Mouse (Mus musculus) ES-E14 (cell line): ENCODE measurements around the gene Stx11. TPM values are rescaled to one million over a fixed set of nuclear protein-coding genes. Genes with fewer than 3 reads are reported as not detected.

Experiments
- DNase-seq: peaks from one replicate; pipeline ENCODE4 v3.0.0-alpha.2; 2013; ENCODE audit warnings: low read depth, low spot score
- H3K27ac ChIP-seq: 2 replicates; pipeline ENCODE4 v1.5.1; 2012; ENCODE audit warnings: low read depth, mild to moderate bottlenecking, low read length, moderate library complexity, mixed read lengths; ENCODE audit not compliant: poor library complexity, insufficient read depth, severe bottlenecking
- H3K36me3 ChIP-seq: 2 replicates; pipeline ENCODE4 v1.6.1; 2012; ENCODE audit warnings: mild to moderate bottlenecking, low read length, moderate library complexity, mixed read lengths; ENCODE audit not compliant: control insufficient read depth, poor library complexity, insufficient read depth, severe bottlenecking
- H3K4me1 ChIP-seq, 2 experiments: fragments of 150-350 bp in 1 of 2; sonication (generic) in 1 of 2; 2 replicates each; pipeline ENCODE4 v1.6.1; 2012; ENCODE audit warnings: low read length in 2 of 2, mild to moderate bottlenecking in 1 of 2, mixed read lengths in 1 of 2; ENCODE audit not compliant: control insufficient read depth in 2 of 2, insufficient read depth in 2 of 2, poor library complexity in 1 of 2
- H3K4me3 ChIP-seq, 2 experiments: fragments of 150-350 bp in 1 of 2; sonication (generic) in 1 of 2; 2 replicates each; pipeline ENCODE4 v1.5.1; 2012; ENCODE audit warnings: low read length in 2 of 2, low read depth in 1 of 2, mild to moderate bottlenecking in 1 of 2, mixed read lengths in 1 of 2; ENCODE audit not compliant: insufficient read depth in 1 of 2, poor library complexity in 1 of 2, severe bottlenecking in 1 of 2
- H3K9ac ChIP-seq: 2 replicates; pipeline ENCODE4 v1.6.1; 2012; ENCODE audit warnings: low read depth, mild to moderate bottlenecking, low read length, mixed read lengths; ENCODE audit not compliant: poor library complexity, insufficient read depth, severe bottlenecking
- H3K9me3 ChIP-seq: fragments of 150-350 bp; sonication (generic); 2 replicates; pipeline ENCODE4 v1.6.1; 2012; ENCODE audit warnings: low read depth, mild to moderate bottlenecking, low read length; ENCODE audit not compliant: control insufficient read depth, insufficient read depth
- CHD2 ChIP-seq: IDR thresholded peaks from 2 replicates; pipeline ENCODE4 v1.6.1; 2014; ENCODE audit warnings: mild to moderate bottlenecking, low read depth, low read length, inconsistent platforms
- HCFC1 ChIP-seq: IDR thresholded peaks from 2 replicates; pipeline ENCODE4 v1.6.1; 2012; ENCODE audit warnings: low read length, inconsistent platforms, borderline replicate concordance; ENCODE audit not compliant: insufficient read depth
- MAFK ChIP-seq: IDR thresholded peaks from 2 replicates; pipeline ENCODE4 v1.6.1; 2014; ENCODE audit warnings: mild to moderate bottlenecking, low read depth, low read length, inconsistent platforms; ENCODE audit not compliant: insufficient read depth
- ZC3H11A ChIP-seq: IDR thresholded peaks from 2 replicates; pipeline ENCODE4 v1.6.1; 2012; ENCODE audit warnings: low read depth, mild to moderate bottlenecking, inconsistent platforms, low read length, borderline replicate concordance
- ZNF384 ChIP-seq: IDR thresholded peaks from 2 replicates; pipeline ENCODE4 v1.6.1; 2012; ENCODE audit warnings: low read depth, low read length, inconsistent platforms
- in situ Hi-C, 2 experiments: fragments of 600-800 bp; cut with MboI; formaldehyde crosslinking; loops; one replicate each; pipeline ENCODE4 v1.15.1; 2025; ENCODE audit warnings: low sequenced_read_pairs in 2 of 2, inconsistent platforms in 1 of 2; ENCODE audit not compliant: unreplicated experiment in 2 of 2
- total RNA-seq: library from RNA; depleted of rRNA; stranded (reverse); fragments of 300-350 nt; gene quantifications from 2 replicates; pipeline ENCODE4 v1.2.3, GENCODE M21; 2012

Gene Stx11
- total RNA-seq, 1 experiment = 2.5 TPM

GRCm38 (mm10) chr10:12914203-12914602 is 49.9 kb downstream of the Stx11 start:
- DNase-seq = no peak
- Histone ChIP-seq H3K27ac (peak overlapping the region; percentile 1; the same call in 1 of the 2 replicates), H3K9me3 (no peaks in the 10 kb centered on the region), H3K4me1 (peaks cover 14 to 23% of the 10 kb centered on the region in 2 experiments), H3K9ac (no peak overlapping the region), H3K4me3 (no peak overlapping the region), H3K36me3 (no peaks in the 10 kb centered on the region)
- in situ Hi-C loops = no loop called here
- TF ChIP-seq HCFC1 (no peak), ZNF384 (no peak), MAFK (no peak)

- H3K9ac ChIP-seq = peak overlapping the region; percentile 8; the same call in 1 of the 2 replicates
- no peak for DNase-seq
- H3K4me3 ChIP-seq = 0 out of 4 replicates have a peak overlapping the region, but pooled peaks of 1 of the 2 experiments have one; percentile 6
- no peaks in the 10 kb centered on the region for H3K36me3 ChIP-seq
- no peak overlapping the region; the same call in 1 of the 2 replicates for H3K27ac ChIP-seq
- H3K9me3 ChIP-seq = no peaks in the 10 kb centered on the region
- peaks cover 14 to 20% of the 10 kb centered on the region in 2 experiments for H3K4me1 ChIP-seq
- no peak for TF ChIP-seq MAFK
- no peak for TF ChIP-seq CHD2
- no peak for TF ChIP-seq ZC3H11A
- TF ChIP-seq HCFC1 = no peak
- TF ChIP-seq ZNF384 = no peak
- in situ Hi-C loops = no loop called here
These were observed 52.0 kb downstream of the Stx11 start for GRCm38 (mm10) chr10:12911981-12912530.

- H3K4me3 ChIP-seq = 0 out of 4 replicates have a peak overlapping the region, but pooled peaks of 1 of the 2 experiments have one; percentile 6
- DNase-seq = no peak
- H3K27ac ChIP-seq = no peak overlapping the region
- TF ChIP-seq HCFC1 (no peak), CHD2 (no peak), ZNF384 (no peak), ZC3H11A (no peak), MAFK (no peak)
- H3K36me3 ChIP-seq = no peaks in the 10 kb centered on the region
- H3K4me1 ChIP-seq = peaks cover 14 to 20% of the 10 kb centered on the region in 2 experiments
- in situ Hi-C loops = no loop called here
- H3K9me3 ChIP-seq = no peaks in the 10 kb centered on the region
- no peak overlapping the region for H3K9ac ChIP-seq
These were observed 52.6 kb downstream of the Stx11 start for GRCm38 (mm10) chr10:12911451-12911850.

- Histone ChIP-seq H3K4me1 (peaks cover 5 to 16% of the 10 kb centered on the region in 2 experiments; a peak in 3 of 4 replicates), H3K27ac (no peak overlapping the region), H3K9me3 (no peaks in the 10 kb centered on the region), H3K9ac (no peak overlapping the region), H3K36me3 (no peaks in the 10 kb centered on the region), H3K4me3 (no peak overlapping the region)
- no peak for TF ChIP-seq ZC3H11A
- TF ChIP-seq MAFK = no peak
- TF ChIP-seq HCFC1 = no peak
- TF ChIP-seq ZNF384 = no peak
- TF ChIP-seq CHD2 = no peak
- in situ Hi-C loops = no loop called here
- DNase-seq = no peak
These were observed 54.2 kb downstream of the Stx11 start for GRCm38 (mm10) chr10:12909891-12910290.
